Mouse (Mus musculus) ovary, postnatal 36 days (tissue): ENCODE results near the gene Cdk2ap2.
A peak's percentile ranks its signal among the peaks of the same experiment; 100 is the strongest.
"Not testable (repeated sequence)": the region's sequence is repeated elsewhere in the genome, so short reads cannot be mapped to it uniquely, and the experiment has no call there.

ENCODE experiments used
- DNase-seq: peaks from one replicate; pipeline ENCODE4 v3.0.0; 2022; ENCODE audit warnings: low spot score, mixed read lengths

The Cdk2ap2 gene

DNA sequence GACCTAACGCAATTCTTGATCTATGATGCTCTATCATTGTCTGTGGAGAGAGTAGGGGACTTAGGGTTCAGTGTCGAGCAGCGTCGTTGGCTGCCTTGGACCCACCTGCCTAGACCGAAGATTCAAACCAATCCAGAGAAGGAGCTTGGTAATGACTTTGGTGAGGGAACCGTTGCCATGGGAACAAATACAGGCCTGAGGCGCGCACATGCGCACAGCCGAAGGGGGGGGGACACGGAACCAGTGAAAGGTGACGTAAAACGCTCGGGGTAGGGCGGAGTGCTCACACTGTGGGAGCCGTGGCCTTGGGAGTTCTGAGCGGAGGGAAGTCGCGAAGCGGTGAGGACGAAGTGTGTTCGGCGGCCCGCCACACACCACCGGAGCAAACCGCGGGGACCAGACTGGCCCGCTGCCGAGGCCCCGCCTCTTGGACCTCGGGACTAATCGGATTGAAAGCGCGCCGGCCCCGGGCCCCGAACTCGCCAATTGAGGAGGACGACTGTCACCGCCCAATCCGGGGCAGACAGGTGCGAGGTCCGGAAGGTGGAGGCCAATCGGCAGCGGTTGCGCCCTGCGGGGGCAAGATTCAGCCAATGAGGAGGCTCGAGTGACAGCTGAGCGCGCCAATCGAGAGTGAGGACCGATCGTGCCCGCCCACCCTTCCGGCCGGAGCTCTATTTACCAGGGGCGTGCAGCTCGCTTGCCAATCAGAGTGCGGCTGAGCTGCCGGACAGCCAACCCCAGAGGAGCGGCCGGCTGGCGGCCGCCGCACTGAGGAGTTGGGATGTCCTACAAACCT lies at the start of gene Cdk2ap2:
TSS of gene Cdk2ap2 (plus strand) at position 541 of the 799 bp plus-strand sequence.
- peak; percentile 100 for DNase-seq

DNA sequence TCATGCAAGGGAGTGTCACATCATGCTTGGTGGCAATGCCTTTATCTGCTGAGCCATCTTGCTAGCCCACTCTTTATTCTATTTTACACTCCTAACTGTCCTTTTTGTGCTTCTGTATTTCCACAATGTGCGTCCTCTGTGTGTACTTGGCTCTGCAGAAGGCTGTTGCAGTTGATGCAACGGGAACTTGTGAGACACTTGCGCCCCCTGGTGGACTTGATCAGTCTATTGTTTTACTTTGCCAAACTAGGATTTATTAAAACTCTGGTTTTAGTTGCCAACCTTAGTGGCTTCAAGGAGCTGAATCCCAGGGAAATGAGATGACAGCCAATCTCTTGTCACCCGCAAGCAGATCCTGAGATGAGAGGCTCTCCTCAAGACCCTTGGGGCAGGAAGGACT lies 49.1 kb upstream of the Cdk2ap2 start:
- peak; percentile 70 for DNase-seq

DNA sequence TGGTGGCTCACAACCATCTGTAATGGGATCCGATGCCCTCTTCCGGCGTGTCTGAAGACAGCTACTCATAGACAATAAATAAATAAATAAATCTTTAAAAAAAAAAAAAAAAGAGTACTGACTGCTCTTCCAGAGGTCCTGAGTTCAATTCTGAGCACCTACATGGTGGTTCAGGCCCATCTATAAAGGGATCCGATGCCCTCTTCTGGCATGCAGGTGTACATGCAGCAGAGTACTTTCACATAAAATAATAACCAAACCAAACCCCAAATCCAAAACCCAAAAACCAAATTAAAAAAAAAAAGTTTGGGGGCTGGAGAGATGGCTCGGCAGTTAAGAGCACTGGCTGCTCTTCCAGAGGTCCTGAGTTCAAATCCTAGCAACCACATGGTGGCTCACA lies 47.9 kb upstream of the Cdk2ap2 start:
- DNase-seq, result not testable (repeated sequence)

DNA sequence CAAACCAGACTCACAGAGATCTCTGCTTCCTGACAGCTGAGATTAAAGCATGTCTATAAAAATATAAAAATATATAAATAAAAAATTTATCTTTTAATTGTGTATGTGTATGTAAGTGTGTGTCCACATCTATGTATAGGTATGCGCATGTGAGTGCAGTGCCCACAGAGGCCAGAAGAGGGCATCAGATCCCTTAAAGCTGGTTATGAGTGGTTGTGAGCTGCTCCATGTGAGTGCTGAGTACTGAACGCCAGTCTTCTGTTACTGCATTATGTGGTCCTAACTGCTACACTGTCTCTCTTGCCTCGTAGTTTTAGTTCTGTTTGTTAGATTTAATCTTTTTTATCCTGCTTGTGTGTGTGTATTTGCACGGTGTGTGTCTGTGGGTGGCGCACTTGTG lies 46.0 kb upstream of the Cdk2ap2 start:
- no peak for DNase-seq

DNA sequence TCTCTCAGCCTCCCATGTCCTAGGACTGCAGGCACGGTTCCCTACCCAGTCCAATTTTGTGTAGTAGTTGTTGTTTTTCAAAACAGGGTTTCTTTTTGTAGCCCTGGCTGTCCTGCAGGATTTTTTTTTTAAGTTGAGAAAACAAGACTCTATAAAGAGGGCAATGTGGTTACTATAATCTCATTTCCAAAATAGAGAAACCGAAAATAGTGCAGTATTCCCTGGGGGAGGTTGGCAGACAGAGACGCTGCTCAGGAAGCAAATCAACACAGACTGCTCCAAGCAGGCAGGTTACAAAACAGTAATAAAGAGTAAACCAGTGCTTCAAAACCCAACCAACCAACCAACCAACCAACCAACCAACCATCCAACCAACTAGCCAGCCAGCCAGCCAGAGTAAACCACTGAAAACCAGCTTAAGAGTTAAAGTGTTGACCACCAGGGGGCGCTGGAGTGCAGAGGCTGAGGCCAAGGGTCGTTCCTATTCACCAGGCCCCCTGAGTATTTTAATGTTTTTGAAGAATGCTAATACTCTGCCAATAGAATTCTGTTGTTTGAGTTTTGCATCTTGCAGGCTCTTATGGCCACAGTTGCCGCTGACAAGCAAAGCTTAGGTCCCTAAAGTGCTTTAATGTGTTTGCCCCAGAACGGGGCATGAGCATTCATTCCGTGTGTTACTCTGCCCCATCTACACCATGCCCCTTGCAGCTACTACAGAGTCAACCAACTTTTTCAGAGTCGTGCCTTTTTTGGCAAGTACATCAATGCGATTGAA lies 45.1 kb upstream of the Cdk2ap2 start:
- DNase-seq, result peak; percentile 63

DNA sequence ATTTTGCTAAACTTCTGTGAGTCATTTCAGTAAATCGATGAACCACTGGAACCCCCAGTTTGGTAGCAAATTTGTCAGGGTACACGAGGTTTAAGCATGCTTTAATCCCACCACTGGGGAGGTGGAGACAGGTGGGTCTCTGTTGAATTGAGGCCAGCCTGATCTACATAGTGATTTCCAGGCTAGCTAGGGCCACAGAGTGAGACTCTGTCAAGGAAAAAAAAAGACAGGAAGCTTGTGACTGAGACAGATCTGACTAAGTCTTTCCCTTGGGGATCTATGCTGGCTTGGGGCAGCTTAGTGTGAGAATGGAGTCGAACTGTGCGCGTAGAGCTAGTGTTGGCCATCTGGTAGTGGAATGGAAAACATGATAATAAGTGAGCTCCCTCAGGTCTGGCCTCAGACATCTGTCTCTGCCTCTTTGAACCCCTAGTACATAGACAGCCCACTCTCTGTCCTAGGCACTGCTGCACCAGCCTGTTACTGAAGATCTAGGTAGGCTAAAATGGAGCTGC lies 44.4 kb upstream of the Cdk2ap2 start:
- no peak for DNase-seq

DNA sequence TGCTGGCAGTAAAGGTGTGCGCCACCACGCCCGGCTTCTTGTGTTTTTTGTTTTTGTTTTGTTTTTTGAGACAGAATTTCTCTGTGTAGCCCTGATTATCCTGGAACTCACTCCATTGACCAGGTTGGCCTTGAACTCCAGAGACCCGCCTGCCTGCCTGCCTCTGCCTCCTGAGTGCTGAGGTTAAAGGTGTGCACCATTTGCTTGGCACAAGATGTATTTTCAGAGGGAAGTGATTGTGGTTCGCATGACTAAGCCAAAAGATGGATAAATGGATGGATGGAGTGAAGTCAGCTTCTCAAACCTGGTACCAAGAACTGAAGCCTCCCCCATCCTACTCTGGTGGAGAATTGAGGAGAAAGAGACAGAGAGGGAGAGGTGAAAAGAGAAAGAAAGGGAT lies 42.4 kb upstream of the Cdk2ap2 start:
- DNase-seq, result no peak

DNA sequence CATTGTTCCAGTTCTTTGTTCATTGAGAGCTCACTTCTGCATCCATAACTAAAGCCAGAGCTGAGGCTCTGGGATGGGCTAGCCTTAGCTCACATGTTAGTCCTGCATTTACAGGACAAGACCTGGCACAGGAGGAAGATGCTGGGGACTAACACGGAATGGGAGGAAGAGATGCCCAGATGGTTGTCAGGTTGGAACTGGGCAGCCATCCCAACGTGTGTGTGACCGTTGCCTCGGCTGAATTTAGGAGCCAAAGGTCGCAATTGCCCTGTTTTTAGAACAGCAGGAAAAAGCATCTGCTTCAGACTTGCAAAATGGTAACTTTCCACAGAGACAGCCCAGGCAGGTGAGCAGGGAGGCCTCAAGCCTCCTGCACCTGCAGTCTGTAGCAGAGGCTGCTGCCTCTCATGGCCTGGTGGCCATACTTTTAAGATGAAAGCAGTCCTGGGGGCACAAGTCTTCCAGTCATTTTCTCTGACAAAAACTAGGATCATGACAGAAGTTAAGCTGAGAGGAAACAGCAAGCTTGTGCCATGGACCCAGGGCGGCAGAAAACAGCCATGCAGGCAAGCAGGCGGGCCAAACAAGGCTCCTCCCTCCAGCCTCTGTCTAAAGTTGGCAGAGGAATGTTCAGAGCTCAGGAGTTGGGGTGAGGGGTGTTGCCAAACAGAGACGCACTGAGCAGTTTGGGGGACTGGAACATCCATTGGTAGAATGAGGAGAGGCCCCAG lies 41.6 kb upstream of the Cdk2ap2 start:
- no peak for DNase-seq

DNA sequence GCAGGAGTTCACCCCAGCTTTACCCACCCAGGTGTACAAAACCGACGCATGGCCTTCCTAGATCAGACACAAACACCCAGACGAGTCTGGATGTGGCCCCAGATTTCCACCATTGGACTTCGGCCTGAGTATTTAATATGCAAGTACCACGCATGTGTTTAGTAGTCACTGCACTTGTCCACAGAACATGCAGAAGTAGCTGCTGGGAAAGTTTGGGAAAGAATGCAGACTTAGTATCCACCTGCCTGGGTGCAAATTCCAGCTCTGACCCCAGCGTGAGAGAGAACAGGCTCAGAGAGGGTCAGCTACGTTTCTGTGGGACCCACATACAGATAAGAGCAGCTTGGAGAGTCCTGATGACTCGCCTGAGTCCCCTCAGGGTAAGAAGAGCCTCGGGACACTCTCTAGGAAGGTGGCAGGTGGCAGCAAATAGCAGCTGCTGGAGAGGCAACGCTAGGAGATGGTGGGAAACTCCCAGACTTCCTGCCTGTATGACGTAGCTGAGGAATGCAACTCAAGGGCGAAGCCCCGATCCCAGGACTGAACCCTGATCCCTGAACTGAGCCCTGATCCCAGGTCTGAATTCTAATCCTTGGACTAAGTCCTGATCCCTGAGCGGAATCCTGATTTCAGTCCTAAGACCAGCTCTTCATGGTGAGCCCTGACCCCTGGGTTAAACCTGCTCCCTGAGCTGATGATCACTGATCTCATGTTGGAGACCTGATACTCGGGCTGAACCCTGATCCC lies 40.9 kb upstream of the Cdk2ap2 start:
- no peak for DNase-seq

DNA sequence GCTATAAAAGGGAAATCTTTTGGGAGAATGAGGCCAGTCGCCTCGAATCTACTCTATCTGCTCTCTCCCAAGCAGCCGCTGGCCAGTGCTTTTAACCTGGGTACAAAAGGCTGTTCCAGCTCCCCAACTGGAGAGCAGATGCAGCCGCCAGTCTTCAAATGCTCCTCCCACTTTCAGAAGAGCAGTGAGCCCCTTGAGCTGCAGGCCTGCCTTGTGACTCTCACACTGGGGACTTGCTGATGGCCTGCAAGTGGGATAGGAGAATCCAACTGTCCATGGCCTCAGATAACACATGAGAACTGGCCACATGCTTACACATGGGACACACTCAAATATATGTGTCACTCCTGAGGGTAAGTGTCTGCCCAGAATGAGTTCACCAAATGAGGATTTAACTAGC lies 40.3 kb upstream of the Cdk2ap2 start:
- no peak for DNase-seq

DNA sequence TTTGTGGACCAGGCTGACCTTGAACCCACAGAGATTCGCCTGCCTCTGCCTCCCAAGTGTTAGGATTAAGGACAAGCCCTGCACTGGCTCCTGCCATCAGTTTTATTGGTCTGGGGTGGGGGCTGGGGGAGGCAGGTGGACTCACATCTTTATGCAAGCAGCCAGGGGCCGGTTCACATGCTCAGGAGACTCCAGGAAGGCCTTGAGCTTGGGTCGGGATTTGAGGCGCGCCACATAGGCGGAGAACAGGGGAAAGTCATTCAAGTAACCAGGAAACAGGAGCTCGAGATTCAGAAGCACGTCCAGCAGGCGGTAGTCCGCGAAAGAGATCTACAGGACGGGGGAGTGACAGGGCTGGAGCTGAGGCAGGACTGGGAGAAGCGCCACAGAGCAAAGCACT lies 39.6 kb upstream of the Cdk2ap2 start:
- DNase-seq, result no peak

DNA sequence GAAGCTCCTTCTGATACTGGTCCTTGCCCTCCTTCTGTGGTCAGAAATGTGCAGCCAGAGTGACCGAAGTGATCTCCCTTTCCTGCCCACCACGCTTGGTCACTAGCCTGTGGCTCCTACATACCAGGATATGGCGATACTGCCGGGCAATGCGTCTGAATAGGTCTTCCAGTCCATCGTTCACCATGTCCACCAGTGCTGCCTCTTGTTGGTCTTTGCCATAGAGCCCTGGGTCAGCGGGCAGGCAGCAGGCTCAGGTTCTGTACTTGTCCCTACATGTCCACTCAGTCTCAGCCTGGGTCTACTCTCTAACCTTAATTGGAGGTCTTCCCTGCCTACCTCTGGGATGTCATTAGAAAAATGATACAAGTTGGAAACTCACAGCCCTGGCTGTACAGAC lies 39.0 kb upstream of the Cdk2ap2 start:
- DNase-seq, result no peak

DNA sequence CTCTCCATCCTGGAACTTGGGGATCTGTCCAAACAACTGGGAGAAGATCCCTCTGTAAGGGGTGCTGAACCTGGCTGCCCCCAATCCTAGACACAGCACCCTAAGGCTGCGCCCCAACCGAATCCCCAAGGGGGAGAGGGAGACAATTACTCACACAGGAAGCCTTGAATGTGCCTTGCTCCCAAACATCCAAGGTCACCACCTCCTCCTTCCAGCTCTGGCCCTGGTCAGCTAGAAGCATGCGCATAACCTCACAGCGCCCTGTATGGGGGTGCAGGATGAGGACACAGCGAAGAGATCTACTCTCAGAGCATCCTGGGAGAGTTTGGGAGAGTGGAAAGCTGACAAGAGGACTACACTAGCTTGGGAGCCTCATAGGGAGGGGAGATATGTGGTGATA lies 38.4 kb upstream of the Cdk2ap2 start:
- DNase-seq, result no peak

DNA sequence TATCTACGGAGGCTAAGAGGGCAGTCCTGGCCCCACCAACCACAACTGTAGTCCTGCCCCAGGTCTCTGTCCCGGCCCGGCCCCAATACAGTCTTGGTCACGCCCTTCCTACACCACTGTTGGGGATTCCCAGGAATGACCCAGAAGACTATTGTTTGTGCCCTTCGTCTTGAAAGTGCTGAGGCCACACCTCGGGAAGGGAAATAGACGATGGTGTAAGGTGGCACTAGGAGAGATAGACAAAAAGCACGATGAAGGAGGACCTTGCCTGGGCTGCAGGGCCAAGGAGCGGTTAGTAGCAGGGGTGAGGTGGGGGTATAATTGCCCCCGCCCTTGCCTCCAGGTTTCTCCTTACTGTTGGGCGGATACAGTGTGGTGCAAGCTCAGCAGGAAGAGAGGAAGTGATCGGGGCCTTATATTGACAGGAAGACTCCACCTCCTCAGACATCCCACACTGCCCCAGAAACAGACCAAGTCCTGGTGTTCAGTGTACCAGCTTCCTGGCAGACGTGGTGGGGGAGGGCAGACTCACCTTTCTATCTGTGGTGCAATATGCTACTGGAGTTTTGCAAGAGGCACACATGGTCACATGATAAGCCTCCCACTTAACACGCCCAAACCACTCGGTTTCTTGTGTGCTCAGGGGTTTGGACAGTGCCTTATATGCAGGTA lies 37.8 kb upstream of the Cdk2ap2 start, which contains the start of gene Gstp3:
TSS of gene Gstp3 (minus strand) at position 501 of the 672 bp plus-strand sequence.
- no peak for DNase-seq

DNA sequence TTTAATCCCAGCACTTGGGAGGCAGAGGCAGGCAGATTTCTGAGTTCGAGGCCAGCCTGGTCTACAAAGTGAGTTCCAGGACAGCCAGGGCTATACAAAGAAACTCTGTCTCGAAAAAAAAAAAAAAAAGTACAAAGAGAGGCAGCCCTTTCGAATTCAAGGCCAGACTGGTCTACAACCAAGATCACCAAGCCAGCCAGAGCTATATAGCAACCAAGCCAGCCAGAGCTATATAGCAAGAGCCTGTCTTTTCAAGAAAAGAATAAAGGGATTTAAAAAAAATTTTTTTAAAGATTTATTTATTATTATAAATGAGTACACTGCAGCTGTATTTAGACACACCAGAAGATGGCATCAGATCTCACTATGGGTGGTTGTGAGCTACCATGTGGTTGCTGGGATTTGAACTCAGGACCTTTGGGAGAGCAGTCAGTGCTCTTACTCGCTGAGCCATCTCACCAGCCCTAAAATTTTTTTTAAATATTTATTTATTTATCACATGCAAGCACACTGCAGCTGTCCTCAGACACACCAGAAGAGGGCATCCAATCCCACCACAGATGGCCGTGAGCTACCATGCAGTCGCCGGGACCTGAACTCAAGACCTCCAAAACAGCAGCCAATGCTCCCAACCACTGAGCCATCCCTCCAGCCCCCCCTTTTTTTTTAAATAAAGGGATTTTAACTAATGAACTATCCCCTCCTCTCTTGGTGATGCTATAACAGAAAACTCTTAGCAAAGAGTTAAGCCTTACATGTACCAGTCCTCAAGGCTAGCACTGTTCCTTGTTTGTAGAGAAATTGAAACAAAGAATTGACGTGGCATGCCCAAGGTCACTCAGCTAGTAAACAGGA lies 36.7 kb upstream of the Cdk2ap2 start:
- DNase-seq, result not testable (repeated sequence)

DNA sequence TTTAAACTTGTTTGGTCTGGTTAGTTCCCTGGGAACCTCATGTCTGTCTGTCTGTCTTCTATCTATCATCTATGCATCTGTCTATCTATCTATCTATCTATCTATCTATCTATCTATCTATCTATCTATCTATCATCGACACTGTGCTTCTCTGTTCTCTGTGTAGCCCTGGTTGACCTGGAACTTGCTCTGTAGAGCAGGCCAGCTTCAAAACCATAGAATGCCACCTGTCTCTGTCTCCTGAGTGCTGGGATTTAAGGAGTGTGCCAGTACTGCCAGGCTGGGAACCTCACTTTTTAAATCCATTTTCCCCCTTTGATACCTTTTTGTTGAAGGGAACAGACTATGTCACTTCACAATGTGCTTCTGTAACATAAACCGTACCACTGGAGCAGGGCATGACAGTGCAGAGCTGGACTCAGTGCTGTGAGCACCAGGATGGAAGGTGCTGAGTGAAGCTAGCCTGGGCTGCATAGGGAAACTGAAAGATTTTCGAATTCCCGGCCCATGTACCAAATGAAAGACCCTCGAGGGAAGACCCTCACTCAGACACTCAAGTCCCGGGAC lies 36.0 kb upstream of the Cdk2ap2 start:
- no peak for DNase-seq

DNA sequence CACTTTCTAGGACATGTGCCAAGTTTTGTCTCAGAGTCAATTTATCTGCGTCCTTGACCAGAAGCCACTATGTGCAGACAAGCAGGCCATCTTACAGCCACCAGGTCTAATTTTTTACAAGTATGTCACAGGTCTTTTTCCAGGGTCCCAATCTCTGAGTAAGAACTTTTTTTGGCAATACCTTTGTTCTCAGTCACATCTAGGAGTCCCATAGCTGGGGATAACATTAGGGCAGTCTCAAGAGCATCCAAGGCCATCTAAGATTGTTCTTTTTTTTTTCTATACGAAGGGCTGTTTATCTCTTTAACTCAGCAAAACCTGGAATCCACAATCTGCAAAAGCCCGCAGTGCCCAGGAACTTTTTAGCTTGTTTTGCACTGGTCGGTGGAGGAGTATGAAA lies 33.6 kb upstream of the Cdk2ap2 start:
- not testable (repeated sequence) for DNase-seq

DNA sequence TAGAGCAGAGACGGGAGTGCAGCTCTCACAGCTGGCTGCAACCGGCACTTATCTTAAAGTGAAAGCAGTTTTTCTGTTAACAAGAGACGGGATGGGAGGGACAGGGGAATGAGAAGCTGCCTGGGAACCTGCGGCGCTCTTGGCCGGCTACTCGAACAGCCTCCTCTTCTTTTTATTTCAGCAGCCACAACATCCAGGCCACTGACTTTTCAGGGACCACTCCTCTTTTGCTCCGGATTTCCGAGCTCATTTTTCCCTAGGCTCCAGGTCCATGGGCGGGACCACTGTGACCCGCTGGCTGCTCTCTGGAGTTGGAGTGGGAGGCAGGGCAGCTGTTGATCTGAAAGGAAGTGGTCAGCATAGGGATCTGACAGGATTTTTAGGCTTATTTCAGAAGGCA lies 32.5 kb upstream of the Cdk2ap2 start:
- DNase-seq, result not testable (repeated sequence)

DNA sequence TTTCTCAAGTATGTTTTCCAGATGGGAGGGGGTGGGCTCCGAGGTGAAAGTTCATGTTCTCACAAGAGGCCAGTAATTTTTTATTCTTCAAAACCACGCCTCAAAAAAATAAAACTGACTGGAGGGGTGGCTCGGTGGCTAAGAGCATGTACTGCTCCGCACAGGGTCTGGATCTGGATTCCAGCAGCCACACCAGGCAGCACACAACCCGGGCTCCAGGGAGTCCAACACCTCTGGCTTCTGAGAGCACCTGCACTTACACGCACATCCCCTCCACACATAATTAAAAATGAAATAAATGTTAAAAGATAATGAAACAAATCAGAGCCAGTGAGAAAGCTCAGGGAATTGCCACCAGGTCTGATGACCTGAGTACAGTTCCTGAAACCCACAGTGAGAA lies 30.7 kb upstream of the Cdk2ap2 start:
- DNase-seq, result no peak

DNA sequence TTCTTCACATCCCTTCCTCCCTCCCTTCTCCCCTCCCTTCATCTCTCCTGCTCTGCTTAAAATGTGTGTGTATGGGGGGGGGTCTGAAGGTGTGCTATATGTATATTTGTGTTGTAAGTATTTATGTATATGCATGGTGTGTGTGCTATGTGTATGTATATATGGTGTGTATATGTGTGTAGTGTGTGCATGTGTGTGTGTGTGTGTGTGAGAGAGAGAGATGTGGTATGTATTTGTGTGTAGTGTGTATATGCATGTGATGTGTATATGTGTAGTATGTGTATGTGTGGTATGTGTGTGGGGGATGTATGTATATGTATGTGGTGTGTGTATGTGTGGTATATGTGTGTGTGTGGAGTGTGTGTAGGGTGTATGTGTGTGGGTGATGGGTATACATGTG lies 30.1 kb upstream of the Cdk2ap2 start:
- no peak for DNase-seq
